Mouse (Mus musculus): ENCODE data around the gene Zbtb16. TPM values are rescaled to one million over a fixed set of nuclear protein-coding genes. Genes with fewer than 3 reads are reported as not detected.

Gene Zbtb16
- polyA plus RNA-seq, 1 experiment from 2014 or later: 6.8 TPM

DNA sequence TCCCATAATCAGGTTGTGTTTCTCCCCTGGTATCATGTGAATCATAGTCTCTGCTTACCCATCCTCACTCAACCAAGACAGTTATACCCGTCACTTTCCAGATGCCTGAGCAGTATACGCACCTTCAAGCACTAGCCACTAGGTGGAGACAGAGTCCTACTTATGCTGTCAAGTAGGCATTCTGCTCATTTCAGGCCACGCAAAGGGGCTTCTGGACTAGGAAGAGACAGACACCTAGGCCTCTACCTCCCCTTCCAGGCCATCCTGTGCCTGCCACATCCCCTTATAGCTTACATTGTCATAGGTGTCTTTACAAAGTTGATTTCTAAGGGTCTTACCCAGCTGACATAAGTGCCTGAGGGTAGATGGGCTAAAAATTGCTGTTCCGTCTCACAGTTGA is 189.8 kb downstream of the Zbtb16 start:
- H3K9ac ChIP-seq: no peak overlapping the region
- WGBS: 22% methylated on average over 4 of the region's 4 CpGs
- peaks cover 3% of the 10 kb centered on the region for H3K27me3 ChIP-seq
- H3K36me3 ChIP-seq: no peaks in the 10 kb centered on the region
- peaks cover 30% of the 10 kb centered on the region for H3K4me1 ChIP-seq (replicated peaks)
- no peak overlapping the region for H3K27ac ChIP-seq (replicated peaks)
- H3K4me2 ChIP-seq: no peak overlapping the region
- no peak overlapping the region for H3K4me3 ChIP-seq
- H3K9me3 ChIP-seq: no peaks in the 10 kb centered on the region
- peak; percentile 67; the same call in 1 of the 2 replicates for ATAC-seq (ENCODE audit: low FRiP score, low read depth)

DNA sequence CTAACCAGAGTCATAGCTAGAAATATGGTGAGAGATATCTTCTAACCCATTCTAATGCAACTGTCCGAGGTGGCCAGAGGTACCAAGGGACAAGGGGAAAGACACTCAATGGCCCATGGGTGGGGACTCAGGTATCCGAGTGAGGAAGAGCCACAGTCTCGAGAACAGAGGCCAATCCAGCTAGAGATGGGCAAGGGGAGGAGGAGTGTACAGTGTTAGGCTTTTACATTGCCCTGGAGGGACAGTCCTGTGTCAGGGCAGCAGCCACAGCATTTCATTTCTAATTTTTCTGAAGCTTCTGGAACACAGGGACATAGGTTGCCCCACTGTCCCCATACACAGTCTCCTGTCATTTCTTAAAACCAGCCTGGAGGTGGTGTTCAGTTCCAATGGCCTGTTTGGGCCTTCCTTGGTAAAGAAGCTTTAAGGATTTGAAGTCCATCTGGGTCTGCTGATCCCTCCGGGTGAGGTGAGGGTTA is 190.3 kb downstream of the Zbtb16 start:
- no peak overlapping the region for H3K4me2 ChIP-seq
- 62% methylated on average over 4 of the region's 4 CpGs for WGBS
- H3K36me3 ChIP-seq: no peaks in the 10 kb centered on the region
- peaks cover 30% of the 10 kb centered on the region for H3K4me1 ChIP-seq (replicated peaks)
- no peaks in the 10 kb centered on the region; the same call in 1 of the 2 replicates for H3K27me3 ChIP-seq
- ATAC-seq (ENCODE audit: low FRiP score, low read depth): no peak
- H3K9ac ChIP-seq: no peak overlapping the region
- no peak overlapping the region for H3K27ac ChIP-seq (replicated peaks)
- H3K9me3 ChIP-seq: no peaks in the 10 kb centered on the region
- no peak overlapping the region for H3K4me3 ChIP-seq

DNA sequence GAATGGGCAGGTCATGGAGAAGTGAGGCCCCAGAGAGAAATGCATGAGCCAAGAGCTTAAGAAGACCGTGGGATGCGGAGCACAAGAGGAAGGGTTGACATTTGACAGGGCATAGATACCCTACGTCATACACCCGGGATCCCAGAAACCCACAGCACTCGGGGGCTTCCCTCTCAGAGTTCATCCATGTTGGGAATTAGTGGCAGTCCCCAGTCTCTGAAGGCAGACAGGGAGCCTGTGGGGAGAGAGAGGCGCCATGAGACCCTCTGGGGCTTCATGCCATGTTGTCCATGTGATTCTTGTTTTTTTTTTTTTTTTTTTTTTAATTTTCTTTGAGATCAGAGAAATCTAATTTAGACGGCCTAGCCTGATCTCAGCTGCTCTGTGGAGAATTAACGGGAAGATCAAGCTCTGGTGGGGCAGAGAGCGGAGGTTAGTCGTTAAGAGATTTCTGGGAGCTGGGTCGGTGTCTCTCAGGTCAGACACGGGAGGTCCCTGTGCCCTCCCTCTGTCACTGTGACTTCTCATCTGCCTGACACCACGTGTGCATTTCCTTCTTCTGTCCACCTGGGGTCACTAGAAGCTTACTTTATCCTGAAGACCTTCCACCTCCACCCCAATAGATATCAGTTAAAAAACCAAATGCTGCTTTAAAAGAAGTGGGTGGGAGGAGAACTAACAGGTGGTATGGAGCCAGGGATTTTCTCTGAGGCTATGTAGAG is 190.9 kb downstream of the Zbtb16 start:
- WGBS: 54% methylated on average over 13 of the region's 13 CpGs

GRCm38 (mm10) chr9:48644376-48644775 is 191.6 kb downstream of the Zbtb16 start:
- peaks cover 24% of the 10 kb centered on the region for H3K4me1 ChIP-seq (replicated peaks)
- no peaks in the 10 kb centered on the region for H3K9me3 ChIP-seq
- WGBS: 88% methylated on average over 3 of the region's 3 CpGs
- H3K9ac ChIP-seq: no peak overlapping the region
- H3K4me3 ChIP-seq: no peak overlapping the region
- no peak overlapping the region for H3K4me2 ChIP-seq
- H3K36me3 ChIP-seq: no peaks in the 10 kb centered on the region
- ATAC-seq (ENCODE audit: low FRiP score, low read depth): no peak
- H3K27me3 ChIP-seq: no peaks in the 10 kb centered on the region; the same call in 1 of the 2 replicates
- no peak overlapping the region for H3K27ac ChIP-seq (replicated peaks)

More for the DNA sequence above, 190.9 kb downstream of the Zbtb16 start:
- no peaks in the 10 kb centered on the region for H3K9me3 ChIP-seq
- ATAC-seq (ENCODE audit: low FRiP score, low read depth): peak; percentile 45; the same call in 1 of the 2 replicates
- H3K4me3 ChIP-seq: no peak overlapping the region
- no peak overlapping the region for H3K27ac ChIP-seq (replicated peaks)
- H3K9ac ChIP-seq: no peak overlapping the region
- no peaks in the 10 kb centered on the region; the same call in 1 of the 2 replicates for H3K27me3 ChIP-seq
- no peak overlapping the region for H3K4me2 ChIP-seq
- H3K4me1 ChIP-seq (replicated peaks): peaks cover 30% of the 10 kb centered on the region
- no peaks in the 10 kb centered on the region for H3K36me3 ChIP-seq

DNA sequence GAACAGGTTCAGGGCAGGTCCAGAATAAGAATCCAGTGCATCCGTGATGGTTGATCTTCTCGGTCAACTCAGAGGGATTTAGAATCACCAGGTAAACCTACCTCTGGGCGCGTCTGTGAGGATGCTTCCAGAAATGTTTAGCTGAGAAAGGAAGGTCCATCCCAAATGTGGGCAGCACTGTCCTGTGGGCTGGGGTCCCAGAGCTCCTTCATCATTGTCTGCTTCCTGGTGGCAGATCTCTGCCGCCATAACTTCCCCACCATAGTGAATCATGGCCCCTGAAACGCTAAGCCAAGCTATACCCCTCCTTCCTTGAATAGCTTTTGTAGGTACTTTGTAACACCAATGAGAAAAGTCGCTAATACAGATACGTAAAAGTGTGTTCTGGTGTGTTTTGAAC is 194.4 kb downstream of the Zbtb16 start:
- H3K9ac ChIP-seq: no peak overlapping the region
- H3K27me3 ChIP-seq: no peaks in the 10 kb centered on the region
- H3K27ac ChIP-seq (replicated peaks): no peak overlapping the region
- ATAC-seq (ENCODE audit: low FRiP score, low read depth): no peak
- WGBS: 91% methylated on average over 8 of the region's 8 CpGs
- no peaks in the 10 kb centered on the region for H3K9me3 ChIP-seq
- H3K4me3 ChIP-seq: no peak overlapping the region
- H3K4me1 ChIP-seq (replicated peaks): 0 out of 2 replicates have a peak, but pooled peaks cover 3% of the 10 kb centered on the region
- H3K36me3 ChIP-seq: no peaks in the 10 kb centered on the region
- no peak overlapping the region for H3K4me2 ChIP-seq

GRCm38 (mm10) chr9:48640881-48641280 is 195.1 kb downstream of the Zbtb16 start:
- Histone ChIP-seq H3K27ac (replicated peaks) (no peak overlapping the region), H3K27me3 (no peaks in the 10 kb centered on the region), H3K4me3 (no peak overlapping the region), H3K9me3 (no peaks in the 10 kb centered on the region), H3K4me1 (replicated peaks) (0 out of 2 replicates have a peak, but pooled peaks cover under 1% of the 10 kb centered on the region), H3K4me2 (no peak overlapping the region), H3K36me3 (no peaks in the 10 kb centered on the region), H3K9ac (no peak overlapping the region)
- WGBS: 84% methylated on average over 8 of the region's 8 CpGs
- no peak for ATAC-seq (ENCODE audit: low FRiP score, low read depth)

- H3K36me3 ChIP-seq: no peaks in the 10 kb centered on the region
- H3K27ac ChIP-seq (replicated peaks): no peak overlapping the region
- H3K4me1 ChIP-seq (replicated peaks): no peaks in the 10 kb centered on the region
- H3K27me3 ChIP-seq: no peaks in the 10 kb centered on the region
- no peaks in the 10 kb centered on the region for H3K9me3 ChIP-seq
- 77% methylated on average over 15 of the region's 15 CpGs for WGBS
- no peak overlapping the region for H3K4me2 ChIP-seq
- no peak for ATAC-seq (ENCODE audit: low FRiP score, low read depth)
- H3K4me3 ChIP-seq: no peak overlapping the region
- H3K9ac ChIP-seq: no peak overlapping the region
Measured at GRCm38 (mm10) chr9:48638176-48638803, 197.7 kb downstream of the Zbtb16 start.

DNA sequence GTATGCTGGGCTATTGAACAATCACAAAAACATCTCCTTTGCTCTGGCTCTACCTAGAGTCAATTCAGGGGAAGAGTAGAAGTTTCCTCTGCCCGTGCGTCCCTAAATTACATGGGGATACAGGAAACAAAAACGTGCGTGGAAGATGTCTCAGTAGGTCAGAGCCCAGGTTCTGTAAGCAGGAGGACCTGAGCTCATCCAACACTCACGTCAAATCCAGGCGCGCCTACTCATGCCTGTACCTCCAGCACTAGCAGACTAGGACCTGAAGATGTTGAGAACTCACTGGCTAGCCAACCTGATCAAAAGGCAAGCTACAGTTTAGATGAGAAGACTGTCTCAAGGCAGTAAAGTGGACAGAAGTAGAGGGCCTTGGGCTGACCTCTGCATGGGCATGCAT is 198.9 kb downstream of the Zbtb16 start:
- 97% methylated on average over 7 of the region's 7 CpGs for WGBS
- ATAC-seq (ENCODE audit: low FRiP score, low read depth): no peak
- Histone ChIP-seq H3K4me3 (no peak overlapping the region), H3K9me3 (no peaks in the 10 kb centered on the region), H3K27me3 (no peaks in the 10 kb centered on the region), H3K27ac (replicated peaks) (no peak overlapping the region), H3K4me1 (replicated peaks) (no peaks in the 10 kb centered on the region), H3K4me2 (no peak overlapping the region), H3K36me3 (no peaks in the 10 kb centered on the region), H3K9ac (no peak overlapping the region)

- Histone ChIP-seq H3K4me3 (no peak overlapping the region), H3K4me2 (no peak overlapping the region), H3K9ac (no peak overlapping the region), H3K27me3 (no peaks in the 10 kb centered on the region), H3K4me1 (replicated peaks) (no peaks in the 10 kb centered on the region), H3K27ac (replicated peaks) (no peak overlapping the region), H3K36me3 (no peaks in the 10 kb centered on the region), H3K9me3 (no peaks in the 10 kb centered on the region)
- WGBS: 40% methylated on average over 18 of the region's 18 CpGs
- ATAC-seq (ENCODE audit: low FRiP score, low read depth): no peak
Measured at GRCm38 (mm10) chr9:48635576-48636350, 200.3 kb downstream of the Zbtb16 start.

- no peak overlapping the region for H3K27ac ChIP-seq (replicated peaks)
- H3K4me1 ChIP-seq (replicated peaks): no peaks in the 10 kb centered on the region
- no peak overlapping the region for H3K4me3 ChIP-seq
- H3K36me3 ChIP-seq: no peaks in the 10 kb centered on the region
- no peaks in the 10 kb centered on the region for H3K9me3 ChIP-seq
- H3K27me3 ChIP-seq: no peaks in the 10 kb centered on the region
- 85% methylated on average over 6 of the region's 6 CpGs for WGBS
- no peak for ATAC-seq (ENCODE audit: low FRiP score, low read depth)
- H3K9ac ChIP-seq: no peak overlapping the region
- H3K4me2 ChIP-seq: no peak overlapping the region
Measured at GRCm38 (mm10) chr9:48633147-48633546, 202.9 kb downstream of the Zbtb16 start.

DNA sequence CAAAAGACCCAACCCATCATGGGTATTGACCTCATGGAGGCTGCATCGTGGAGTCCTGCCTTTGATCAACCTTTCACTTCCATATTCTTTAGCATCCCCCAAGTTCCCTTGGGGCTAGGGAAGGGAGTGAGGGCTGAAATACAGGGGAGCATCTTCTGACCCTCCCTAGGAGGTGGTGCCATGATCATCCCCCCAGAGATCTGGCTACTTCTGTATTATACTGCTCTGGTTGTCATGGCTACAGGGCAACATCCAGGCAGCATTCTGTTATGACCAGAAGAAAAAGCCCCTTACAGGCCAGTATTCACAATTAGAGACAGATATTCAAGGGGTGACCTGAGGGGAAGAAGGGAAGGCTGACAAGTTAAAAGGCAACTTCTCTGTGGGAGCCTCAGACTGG is 216.8 kb downstream of the Zbtb16 start:
- Histone ChIP-seq H3K9me3 (no peaks in the 10 kb centered on the region), H3K4me3 (no peak overlapping the region), H3K9ac (no peak overlapping the region), H3K27me3 (no peaks in the 10 kb centered on the region), H3K4me1 (replicated peaks) (peaks cover 3% of the 10 kb centered on the region; the same call in 1 of the 2 replicates), H3K36me3 (no peaks in the 10 kb centered on the region), H3K27ac (replicated peaks) (no peak overlapping the region), H3K4me2 (no peak overlapping the region)
- WGBS: 44% methylated on average over 1 of the region's 1 CpGs
- no peak for ATAC-seq (ENCODE audit: low FRiP score, low read depth)

GRCm38 (mm10) chr9:48618589-48618988 is 217.4 kb downstream of the Zbtb16 start:
- peak; percentile 63; the same call in 1 of the 2 replicates for ATAC-seq (ENCODE audit: low FRiP score, low read depth)
- WGBS: 29% methylated on average over 6 of the region's 6 CpGs
- peak overlapping the region; percentile 21; the same call in 1 of the 2 replicates for H3K9ac ChIP-seq

More at GRCm38 (mm10) chr9:48618589-48618988, 217.4 kb downstream of the Zbtb16 start:
- H3K27me3 ChIP-seq: no peaks in the 10 kb centered on the region
- peak overlapping the region; percentile 41 for H3K4me2 ChIP-seq
- no peaks in the 10 kb centered on the region for H3K9me3 ChIP-seq
- H3K36me3 ChIP-seq: no peaks in the 10 kb centered on the region
- peaks cover 3% of the 10 kb centered on the region; the same call in 1 of the 2 replicates for H3K4me1 ChIP-seq (replicated peaks)
- H3K27ac ChIP-seq (replicated peaks): no peak overlapping the region
- no peak overlapping the region for H3K4me3 ChIP-seq

Data from hindbrain, embryonic 15.5 days (tissue).